Mouse (Mus musculus) ES-E14 (cell line): ENCODE measurements around the gene 2410131K14Rik.

Source experiments
- CHD2 ChIP-seq: IDR thresholded peaks from 2 replicates; pipeline ENCODE4 v1.6.1; 2014; ENCODE audit warnings: mild to moderate bottlenecking, low read depth, low read length, inconsistent platforms
- HCFC1 ChIP-seq: IDR thresholded peaks from 2 replicates; pipeline ENCODE4 v1.6.1; 2012; ENCODE audit warnings: low read length, inconsistent platforms, borderline replicate concordance; ENCODE audit not compliant: insufficient read depth
- MAFK ChIP-seq: IDR thresholded peaks from 2 replicates; pipeline ENCODE4 v1.6.1; 2014; ENCODE audit warnings: mild to moderate bottlenecking, low read depth, low read length, inconsistent platforms; ENCODE audit not compliant: insufficient read depth
- ZC3H11A ChIP-seq: IDR thresholded peaks from 2 replicates; pipeline ENCODE4 v1.6.1; 2012; ENCODE audit warnings: low read depth, mild to moderate bottlenecking, inconsistent platforms, low read length, borderline replicate concordance
- ZNF384 ChIP-seq: IDR thresholded peaks from 2 replicates; pipeline ENCODE4 v1.6.1; 2012; ENCODE audit warnings: low read depth, low read length, inconsistent platforms

DNA sequence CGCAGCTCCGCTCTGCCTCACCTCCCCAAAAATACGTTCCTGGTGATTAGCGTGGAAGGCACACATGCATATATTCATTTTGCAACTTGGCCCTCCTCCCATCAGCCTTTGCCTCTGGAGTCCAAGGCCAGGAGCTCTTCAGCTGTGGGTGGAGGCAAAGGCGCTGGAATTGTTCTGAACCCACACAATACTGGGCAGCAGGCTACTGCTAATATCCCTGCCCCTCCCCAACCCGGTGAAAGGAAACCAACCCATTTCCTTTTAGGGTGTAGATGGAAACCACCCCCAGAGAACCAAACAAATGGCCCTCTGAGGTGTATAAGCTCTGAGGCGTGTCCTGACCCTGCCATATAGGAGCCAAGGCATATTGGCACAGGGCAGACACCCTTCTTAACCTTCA is 28.4 kb downstream of the 2410131K14Rik start:
- TF ChIP-seq ZC3H11A = no peak
- no peak for TF ChIP-seq HCFC1
- no peak for TF ChIP-seq ZNF384
- no peak for TF ChIP-seq CHD2
- no peak for TF ChIP-seq MAFK
